Mouse (Mus musculus): ENCODE results near the gene Kdm5a.

Gene Kdm5a

GRCm38 (mm10) chr6:120363688-120364522 is at the start of gene Kdm5a, which contains the start of gene Ccdc77:
TSS of gene Kdm5a (plus strand) at chr6:120364124.
TSS of gene Ccdc77 (minus strand) at chr6:120364374.
- DNase-seq (ENCODE audit: low spot score) = peak; percentile 93

- no peak for DNase-seq (ENCODE audit: low spot score)
These were observed 45.5 kb upstream of the Kdm5a start for GRCm38 (mm10) chr6:120318303-120318940.

- DNase-seq (ENCODE audit: low spot score) = no peak
These were observed 44.8 kb upstream of the Kdm5a start for GRCm38 (mm10) chr6:120319129-120319528.

- no peak for DNase-seq (ENCODE audit: low spot score)
These were observed 43.6 kb upstream of the Kdm5a start for GRCm38 (mm10) chr6:120320369-120320768.

GRCm38 (mm10) chr6:120324295-120324927 is 39.5 kb upstream of the Kdm5a start:
- DNase-seq (ENCODE audit: low spot score) = peak; percentile 69

GRCm38 (mm10) chr6:120332351-120332750 is 31.6 kb upstream of the Kdm5a start:
- DNase-seq (ENCODE audit: low spot score) = no peak

GRCm38 (mm10) chr6:120343992-120344391 is 19.9 kb upstream of the Kdm5a start:
- no peak for DNase-seq (ENCODE audit: low spot score)

GRCm38 (mm10) chr6:120349018-120349417 is 14.9 kb upstream of the Kdm5a start:
- DNase-seq (ENCODE audit: low spot score) = no peak

- no peak for DNase-seq (ENCODE audit: low spot score)
These were observed 7.4 kb upstream of the Kdm5a start for GRCm38 (mm10) chr6:120356478-120356877.

- peak; percentile 84 for DNase-seq (ENCODE audit: low spot score)
These were observed 6.7 kb upstream of the Kdm5a start for GRCm38 (mm10) chr6:120356951-120357945.

- no peak for DNase-seq (ENCODE audit: low spot score)
These were observed 1.8 kb upstream of the Kdm5a start for GRCm38 (mm10) chr6:120362124-120362523.

- no peak for DNase-seq (ENCODE audit: low spot score)
These were observed 893 bp upstream of the Kdm5a start for GRCm38 (mm10) chr6:120362774-120363687.

GRCm38 (mm10) chr6:120364523-120364905 is 590 bp downstream of the Kdm5a start:
- DNase-seq (ENCODE audit: low spot score) = no peak

GRCm38 (mm10) chr6:120365051-120365450 is 1.1 kb downstream of the Kdm5a start:
- no peak for DNase-seq (ENCODE audit: low spot score)

GRCm38 (mm10) chr6:120376736-120377135 is 12.8 kb downstream of the Kdm5a start:
- no peak for DNase-seq (ENCODE audit: low spot score)

- DNase-seq (ENCODE audit: low spot score) = no peak
These were observed 26.1 kb downstream of the Kdm5a start for GRCm38 (mm10) chr6:120390054-120390453.

GRCm38 (mm10) chr6:120392811-120393210 is 28.9 kb downstream of the Kdm5a start:
- no peak for DNase-seq (ENCODE audit: low spot score)

GRCm38 (mm10) chr6:120395622-120396345 is 31.9 kb downstream of the Kdm5a start:
- no peak for DNase-seq (ENCODE audit: low spot score)

GRCm38 (mm10) chr6:120403936-120404335 is 40.0 kb downstream of the Kdm5a start:
- DNase-seq (ENCODE audit: low spot score) = no peak

GRCm38 (mm10) chr6:120438161-120438560 is 74.2 kb downstream of the Kdm5a start:
- no peak for DNase-seq (ENCODE audit: low spot score)
